Mouse (Mus musculus) lung, postnatal 0 days (tissue): ENCODE measurements at regions not wholly inside any gene's neighbourhood (a gene's known extent, or its start where the extent isn't known, plus 50 kb on each side); places are given as distances from the start of the nearest gene placed in this dataset.

Source experiments
- CTCF ChIP-seq: IDR thresholded peaks from 2 replicates; pipeline ENCODE4 v1.5.1; 2016; ENCODE audit warnings: antibody characterized with exemption, mild to moderate bottlenecking
- EP300 ChIP-seq: IDR thresholded peaks from 2 replicates; pipeline ENCODE4 v1.6.1; 2016; ENCODE audit warnings: antibody characterized with exemption, mild to moderate bottlenecking, control low read depth

DNA sequence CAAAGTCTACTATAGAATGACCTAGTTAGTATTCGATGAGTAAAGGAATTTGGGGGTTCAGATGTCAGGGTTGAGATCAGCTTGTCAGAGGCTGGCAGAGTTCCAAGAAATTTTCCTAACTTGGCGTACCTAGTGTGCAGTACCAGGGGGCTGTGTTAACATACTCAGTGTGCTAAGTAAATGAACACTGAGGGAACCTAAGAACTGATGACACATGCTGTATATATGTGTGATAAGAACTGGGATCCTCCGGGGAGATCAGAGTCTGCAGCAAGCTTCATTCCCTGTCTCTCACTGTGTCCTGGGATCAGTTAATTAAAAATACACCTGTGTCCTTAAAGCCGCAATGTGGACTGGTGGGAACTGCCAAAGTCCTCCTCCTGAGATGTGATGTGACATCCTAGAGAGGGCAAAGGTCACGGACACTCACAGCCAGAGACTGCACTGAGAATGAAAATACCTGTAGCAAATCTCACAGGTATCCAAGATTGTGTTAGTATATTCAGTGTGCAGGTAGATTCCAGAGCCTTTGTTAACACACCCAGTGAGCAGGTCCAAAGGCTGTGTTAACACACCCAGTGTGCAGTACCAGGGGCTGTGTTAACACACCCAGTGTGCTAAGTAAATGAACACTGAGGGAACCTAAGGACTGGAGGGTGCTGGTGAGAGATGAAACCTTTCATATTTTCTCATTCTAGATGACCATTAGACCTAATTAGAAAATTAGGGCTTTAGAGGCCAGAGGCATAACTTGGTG, 69.1 kb upstream of the Fhl2 start:
- TF ChIP-seq CTCF (no peak), EP300 (no peak)
